13 mouse cellular contexts compared by ENCODE assay signal in the genomic region with DNA sequence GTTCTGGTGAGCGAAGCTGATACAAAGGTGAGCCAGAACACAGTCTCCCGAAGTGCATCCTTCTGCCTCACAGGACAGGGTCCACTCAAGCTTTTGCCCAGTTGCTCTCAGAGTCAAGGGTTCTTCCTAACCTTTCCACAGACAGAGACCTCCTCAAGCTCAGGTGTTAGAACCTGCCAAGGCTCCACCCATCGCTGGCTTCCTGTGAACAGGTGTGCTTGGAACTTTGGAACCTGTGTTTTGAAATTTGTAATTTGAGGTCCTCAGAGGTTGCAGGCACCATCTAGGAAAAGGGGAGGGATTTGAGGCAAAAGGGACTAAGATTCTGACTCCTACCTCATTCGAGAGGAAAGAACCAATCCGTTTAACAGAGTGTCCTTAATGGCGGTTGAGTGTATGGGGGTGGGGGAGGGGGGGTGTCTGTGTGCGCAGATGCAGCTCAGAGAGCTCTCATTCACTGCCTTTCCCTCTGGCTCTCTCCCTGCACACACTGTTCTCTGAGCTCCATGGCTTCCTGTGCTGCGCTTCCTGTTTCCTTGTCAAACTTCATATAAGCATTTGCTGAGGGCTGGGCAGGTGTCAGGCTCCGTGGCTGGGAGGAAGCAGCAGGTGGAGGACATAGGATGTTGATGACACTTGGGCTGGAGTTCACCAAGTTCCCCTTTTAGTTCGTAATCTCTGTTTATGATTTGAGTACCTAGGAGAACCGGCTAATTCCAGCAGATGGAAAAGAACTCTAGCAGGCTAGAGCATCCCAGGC.
DNase-seq lines count a peak whose midpoint lies in the region; ATAC-seq lines count a peak whose summit lies in the region.
"Had no signal": no experiment of that assay in that cellular context is flagged by ENCODE, and none has a peak within 500 bp of the region (broad histone marks: within the 10 kb centered on the region; RNA-seq: fewer than 3 reads in every experiment).

No protein-coding gene starts in this region.

- H3K4me3 ChIP-seq in kidney, embryonic 15.5 days (replicated peaks), result no peak overlapping the region
- no peak overlapping the region for H3K4me3 ChIP-seq in heart, embryonic 10.5 days
- H3K4me3 ChIP-seq in megakaryocyte, embryonic 14.5 days (replicated peaks), result peak overlapping the region; percentile 78
- H3K4me3 ChIP-seq: embryonic facial prominence, embryonic 13.5 days; heart, embryonic 13.5 days; limb, embryonic 13.5 days; myocyte had no signal

- no peak overlapping the region for H3K4me2 ChIP-seq in kidney, embryonic 15.5 days
- H3K4me2 ChIP-seq: embryonic facial prominence, embryonic 13.5 days; heart, embryonic 13.5 days; limb, embryonic 13.5 days had no signal

- H3K27me3 ChIP-seq in kidney, embryonic 15.5 days, result no peaks in the 10 kb centered on the region
- no peaks in the 10 kb centered on the region; the same call in 1 of the 2 replicates for H3K27me3 ChIP-seq in heart, embryonic 10.5 days (ENCODE audit: insufficient read depth, poor library complexity, severe bottlenecking)
- peaks cover 22% of the 10 kb centered on the region for H3K27me3 ChIP-seq in megakaryocyte, embryonic 14.5 days (replicated peaks)
- H3K27me3 ChIP-seq: embryonic facial prominence, embryonic 13.5 days; heart, embryonic 13.5 days had no signal

- no peak for DNase-seq in kidney, adult 9 months
- DNase-seq in heart, embryonic 10.5 days (ENCODE audit: low spot score), result peak; percentile 55
- DNase-seq in thymus, postnatal 14 days, result peak; percentile 77
- no peak for DNase-seq in adrenal gland, postnatal 25 days
- no peak for DNase-seq in frontal cortex, postnatal 25 days (ENCODE audit: low spot score in 2 of 2)
- no peak for DNase-seq in right cerebral cortex, postnatal 4 days
- DNase-seq: kidney, postnatal 14 days had no signal

- ATAC-seq in kidney, embryonic 15.5 days (replicated peaks; ENCODE audit: low FRiP score), result peak; percentile 23; the same call in 1 of the 2 replicates

- no peaks in the 10 kb centered on the region for H3K9me3 ChIP-seq in kidney, embryonic 15.5 days (replicated peaks)
- H3K9me3 ChIP-seq in heart, embryonic 10.5 days, result no peaks in the 10 kb centered on the region
- H3K9me3 ChIP-seq in megakaryocyte, embryonic 14.5 days, result no peaks in the 10 kb centered on the region
- H3K9me3 ChIP-seq: embryonic facial prominence, embryonic 13.5 days; heart, embryonic 13.5 days; limb, embryonic 13.5 days had no signal

- H3K36me3 ChIP-seq in kidney, embryonic 15.5 days, result no peaks in the 10 kb centered on the region
- H3K36me3 ChIP-seq in heart, embryonic 10.5 days, result no peaks in the 10 kb centered on the region
- no peaks in the 10 kb centered on the region for H3K36me3 ChIP-seq in megakaryocyte, embryonic 14.5 days (replicated peaks; ENCODE audit: low read length)
- H3K36me3 ChIP-seq: embryonic facial prominence, embryonic 13.5 days; heart, embryonic 13.5 days; limb, embryonic 13.5 days had no signal

- no peak overlapping the region for H3K9ac ChIP-seq in kidney, embryonic 15.5 days
- H3K9ac ChIP-seq: embryonic facial prominence, embryonic 13.5 days; heart, embryonic 13.5 days; limb, embryonic 13.5 days had no signal

- H3K4me1 ChIP-seq in kidney, embryonic 15.5 days, result peaks cover 23% of the 10 kb centered on the region
- H3K4me1 ChIP-seq in heart, embryonic 10.5 days, result peaks cover 12% of the 10 kb centered on the region; the same call in 1 of the 2 replicates
- peaks cover 53% of the 10 kb centered on the region for H3K4me1 ChIP-seq in megakaryocyte, embryonic 14.5 days

- no peak overlapping the region for H3K27ac ChIP-seq in kidney, embryonic 15.5 days
- no peak overlapping the region for H3K27ac ChIP-seq in heart, embryonic 10.5 days
- H3K27ac ChIP-seq: embryonic facial prominence, embryonic 13.5 days; heart, embryonic 13.5 days; limb, embryonic 13.5 days had no signal

- 75% methylated on average over 11 of the region's 11 CpGs for WGBS in kidney, embryonic 15.5 days
- 69% methylated on average over 11 of the region's 11 CpGs for WGBS in heart, embryonic 10.5 days

Comparison
In these comparisons a context has a peak if more than half of its experiments do, and no peak if none do; other contexts are left out.
1. DNase-seq: peak in heart, embryonic 10.5 days (single experiment) and thymus, postnatal 14 days (single experiment); none in kidney, adult 9 months (single experiment), adrenal gland, postnatal 25 days (single experiment), frontal cortex, postnatal 25 days (0 of 2) and right cerebral cortex, postnatal 4 days (single experiment).